Mouse (Mus musculus): ENCODE data around the gene Nsl1. TPM values are rescaled to one million over a fixed set of nuclear protein-coding genes. Genes with fewer than 3 reads are reported as not detected.

The Nsl1 gene
- polyA plus RNA-seq, 1 experiment from 2014 or later = 3.7 TPM

GRCm38 (mm10) chr1:191084951-191085559, 22.2 kb downstream of the Nsl1 start:
- no peaks in the 10 kb centered on the region for H3K9me3 ChIP-seq (ENCODE audit: control insufficient read depth, low read length)
- H3K9ac ChIP-seq (replicated peaks; ENCODE audit: low read depth, low read length) = no peak overlapping the region
- no peak overlapping the region for H3K4me2 ChIP-seq (ENCODE audit: low read depth, low read length)
- H3K27ac ChIP-seq (ENCODE audit: low read depth, low read length) = no peak overlapping the region
- no peaks in the 10 kb centered on the region for H3K36me3 ChIP-seq (ENCODE audit: control insufficient read depth, insufficient read depth, low read length)
- no peaks in the 10 kb centered on the region for H3K27me3 ChIP-seq (ENCODE audit: control insufficient read depth, insufficient read depth, low read length)
- no peaks in the 10 kb centered on the region for H3K4me1 ChIP-seq (ENCODE audit: control insufficient read depth, insufficient read depth, low read length)
- ATAC-seq (ENCODE audit: low read depth) = no peak
- 65% methylated on average over 5 of the region's 5 CpGs for WGBS
- H3K4me3 ChIP-seq (ENCODE audit: low read depth, low read length) = no peak overlapping the region

GRCm38 (mm10) chr1:191085597-191085996, 22.8 kb downstream of the Nsl1 start:
- Histone ChIP-seq H3K27ac (ENCODE audit: low read depth, low read length) (no peak overlapping the region), H3K27me3 (ENCODE audit: control insufficient read depth, insufficient read depth, low read length) (no peaks in the 10 kb centered on the region), H3K4me2 (ENCODE audit: low read depth, low read length) (no peak overlapping the region), H3K4me3 (ENCODE audit: low read depth, low read length) (no peak overlapping the region), H3K4me1 (ENCODE audit: control insufficient read depth, insufficient read depth, low read length) (no peaks in the 10 kb centered on the region), H3K9ac (replicated peaks; ENCODE audit: low read depth, low read length) (no peak overlapping the region), H3K36me3 (ENCODE audit: control insufficient read depth, insufficient read depth, low read length) (no peaks in the 10 kb centered on the region), H3K9me3 (ENCODE audit: control insufficient read depth, low read length) (no peaks in the 10 kb centered on the region)
- ATAC-seq (ENCODE audit: low read depth) = no peak
- WGBS = 74% methylated on average over 12 of the region's 12 CpGs

GRCm38 (mm10) chr1:191086304-191086878, 23.6 kb downstream of the Nsl1 start:
- no peak overlapping the region for H3K4me2 ChIP-seq (ENCODE audit: low read depth, low read length)
- no peaks in the 10 kb centered on the region for H3K9me3 ChIP-seq (ENCODE audit: control insufficient read depth, low read length)
- H3K27me3 ChIP-seq (ENCODE audit: control insufficient read depth, insufficient read depth, low read length) = no peaks in the 10 kb centered on the region
- H3K27ac ChIP-seq (ENCODE audit: low read depth, low read length) = no peak overlapping the region
- H3K4me1 ChIP-seq (ENCODE audit: control insufficient read depth, insufficient read depth, low read length) = no peaks in the 10 kb centered on the region
- H3K36me3 ChIP-seq (ENCODE audit: control insufficient read depth, insufficient read depth, low read length) = no peaks in the 10 kb centered on the region
- ATAC-seq (ENCODE audit: low read depth) = no peak
- H3K4me3 ChIP-seq (ENCODE audit: low read depth, low read length) = no peak overlapping the region
- H3K9ac ChIP-seq (replicated peaks; ENCODE audit: low read depth, low read length) = no peak overlapping the region
- 89% methylated on average over 7 of the region's 7 CpGs for WGBS

DNA sequence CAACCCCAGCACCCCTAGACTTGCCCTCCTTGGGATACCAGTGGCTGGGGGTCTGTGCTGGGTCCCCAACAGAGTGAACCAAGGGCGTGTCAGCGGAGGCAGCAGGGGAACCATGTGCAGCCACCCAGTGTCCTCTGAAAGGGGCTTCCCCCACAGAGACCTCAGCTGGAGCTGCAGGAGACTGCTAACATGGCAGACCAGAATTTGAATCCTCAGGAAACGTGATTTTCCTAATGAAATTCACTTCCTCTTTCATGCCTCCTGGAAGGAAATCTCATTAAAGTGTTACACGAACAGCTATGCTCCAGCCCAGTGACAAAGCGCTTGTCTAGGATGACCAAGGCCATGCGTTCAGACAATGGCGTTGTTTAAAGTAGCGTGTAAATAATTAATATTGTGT, 24.1 kb downstream of the Nsl1 start:
- Histone ChIP-seq H3K4me2 (ENCODE audit: low read depth, low read length) (no peak overlapping the region), H3K27ac (ENCODE audit: low read depth, low read length) (no peak overlapping the region), H3K9me3 (ENCODE audit: control insufficient read depth, low read length) (no peaks in the 10 kb centered on the region), H3K4me3 (ENCODE audit: low read depth, low read length) (no peak overlapping the region), H3K4me1 (ENCODE audit: control insufficient read depth, insufficient read depth, low read length) (no peaks in the 10 kb centered on the region), H3K36me3 (ENCODE audit: control insufficient read depth, insufficient read depth, low read length) (no peaks in the 10 kb centered on the region), H3K9ac (replicated peaks; ENCODE audit: low read depth, low read length) (no peak overlapping the region), H3K27me3 (ENCODE audit: control insufficient read depth, insufficient read depth, low read length) (no peaks in the 10 kb centered on the region)
- ATAC-seq (ENCODE audit: low read depth) = no peak
- WGBS = 82% methylated on average over 8 of the region's 8 CpGs

DNA sequence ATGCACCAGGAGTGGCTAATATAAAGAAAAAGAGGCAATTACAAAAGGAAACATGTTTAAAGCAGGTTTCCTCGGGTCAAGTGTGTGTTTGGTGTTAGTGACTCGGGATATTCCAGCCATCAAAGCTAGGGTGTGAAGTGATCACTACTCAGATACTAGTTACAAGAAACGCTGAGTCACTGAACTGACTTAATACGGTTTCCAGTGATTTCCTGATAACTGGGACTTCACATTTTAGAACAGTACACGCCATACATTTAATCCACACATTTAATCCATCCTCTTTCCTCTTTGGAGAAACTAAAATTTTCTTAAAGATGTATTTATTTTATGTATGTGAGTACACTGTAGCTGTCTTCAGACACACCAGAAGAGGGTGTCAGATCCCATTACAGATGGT, 25.1 kb downstream of the Nsl1 start:
- no peaks in the 10 kb centered on the region for H3K27me3 ChIP-seq (ENCODE audit: control insufficient read depth, insufficient read depth, low read length)
- H3K4me1 ChIP-seq (ENCODE audit: control insufficient read depth, insufficient read depth, low read length) = no peaks in the 10 kb centered on the region
- H3K36me3 ChIP-seq (ENCODE audit: control insufficient read depth, insufficient read depth, low read length) = no peaks in the 10 kb centered on the region
- no peak overlapping the region for H3K4me3 ChIP-seq (ENCODE audit: low read depth, low read length)
- H3K9me3 ChIP-seq (ENCODE audit: control insufficient read depth, low read length) = no peaks in the 10 kb centered on the region
- H3K27ac ChIP-seq (ENCODE audit: low read depth, low read length) = no peak overlapping the region
- WGBS = 90% methylated on average over 5 of the region's 5 CpGs
- H3K9ac ChIP-seq (replicated peaks; ENCODE audit: low read depth, low read length) = no peak overlapping the region
- H3K4me2 ChIP-seq (ENCODE audit: low read depth, low read length) = no peak overlapping the region
- no peak for ATAC-seq (ENCODE audit: low read depth)

DNA sequence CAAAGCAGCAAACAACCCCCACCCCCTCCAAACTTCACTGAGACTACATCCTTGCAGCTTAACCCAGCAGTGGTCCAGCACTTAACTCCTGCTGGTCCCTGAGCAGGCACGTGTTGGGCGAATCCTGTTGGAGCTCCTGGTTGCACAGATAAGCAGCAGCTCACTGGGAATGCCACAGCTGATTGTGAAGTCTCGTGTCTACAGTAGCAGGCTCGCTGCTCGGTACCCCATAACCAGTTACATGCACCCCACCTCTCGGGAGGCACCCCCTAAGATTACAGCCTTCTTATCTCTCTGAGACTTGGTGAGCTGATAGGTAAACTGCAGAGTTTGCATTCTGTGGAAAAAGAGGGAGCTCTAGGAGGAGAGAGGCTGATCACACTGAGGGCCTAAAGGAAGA, 26.5 kb downstream of the Nsl1 start:
- no peak overlapping the region for H3K4me2 ChIP-seq (ENCODE audit: low read depth, low read length)
- no peak for ATAC-seq (ENCODE audit: low read depth)
- H3K27ac ChIP-seq (ENCODE audit: low read depth, low read length) = no peak overlapping the region
- H3K4me1 ChIP-seq (ENCODE audit: control insufficient read depth, insufficient read depth, low read length) = no peaks in the 10 kb centered on the region
- 82% methylated on average over 6 of the region's 6 CpGs for WGBS
- H3K36me3 ChIP-seq (ENCODE audit: control insufficient read depth, insufficient read depth, low read length) = no peaks in the 10 kb centered on the region
- H3K9ac ChIP-seq (replicated peaks; ENCODE audit: low read depth, low read length) = no peak overlapping the region
- H3K27me3 ChIP-seq (ENCODE audit: control insufficient read depth, insufficient read depth, low read length) = no peaks in the 10 kb centered on the region
- no peak overlapping the region for H3K4me3 ChIP-seq (ENCODE audit: low read depth, low read length)
- no peaks in the 10 kb centered on the region for H3K9me3 ChIP-seq (ENCODE audit: control insufficient read depth, low read length)

DNA sequence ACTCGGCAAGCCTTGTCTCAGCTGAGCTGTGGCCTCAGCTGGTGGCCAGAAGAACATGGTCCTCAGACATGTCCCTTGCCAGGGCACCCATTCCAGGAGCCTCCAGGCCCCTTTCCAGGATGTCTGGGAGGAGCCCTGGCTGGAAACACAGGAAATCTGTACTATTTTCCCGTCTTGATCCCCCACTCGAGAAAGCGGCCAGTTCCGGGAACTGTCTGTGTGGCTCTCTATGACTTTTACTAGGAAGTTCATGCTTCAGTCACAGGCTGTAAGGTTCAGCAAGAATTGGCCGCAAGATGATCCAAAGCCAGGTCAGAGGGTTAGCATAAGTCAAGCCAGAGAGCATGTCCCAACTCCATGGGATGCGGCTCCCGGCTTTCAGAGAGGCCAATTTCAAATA, 29.2 kb downstream of the Nsl1 start:
- no peak overlapping the region for H3K9ac ChIP-seq (replicated peaks; ENCODE audit: low read depth, low read length)
- no peak overlapping the region for H3K4me2 ChIP-seq (ENCODE audit: low read depth, low read length)
- H3K4me1 ChIP-seq (ENCODE audit: control insufficient read depth, insufficient read depth, low read length) = no peaks in the 10 kb centered on the region
- H3K4me3 ChIP-seq (ENCODE audit: low read depth, low read length) = no peak overlapping the region
- no peaks in the 10 kb centered on the region for H3K9me3 ChIP-seq (ENCODE audit: control insufficient read depth, low read length)
- H3K36me3 ChIP-seq (ENCODE audit: control insufficient read depth, insufficient read depth, low read length) = no peaks in the 10 kb centered on the region
- no peak for ATAC-seq (ENCODE audit: low read depth)
- H3K27me3 ChIP-seq (ENCODE audit: control insufficient read depth, insufficient read depth, low read length) = no peaks in the 10 kb centered on the region
- no peak overlapping the region for H3K27ac ChIP-seq (ENCODE audit: low read depth, low read length)
- WGBS = 85% methylated on average over 8 of the region's 8 CpGs

DNA sequence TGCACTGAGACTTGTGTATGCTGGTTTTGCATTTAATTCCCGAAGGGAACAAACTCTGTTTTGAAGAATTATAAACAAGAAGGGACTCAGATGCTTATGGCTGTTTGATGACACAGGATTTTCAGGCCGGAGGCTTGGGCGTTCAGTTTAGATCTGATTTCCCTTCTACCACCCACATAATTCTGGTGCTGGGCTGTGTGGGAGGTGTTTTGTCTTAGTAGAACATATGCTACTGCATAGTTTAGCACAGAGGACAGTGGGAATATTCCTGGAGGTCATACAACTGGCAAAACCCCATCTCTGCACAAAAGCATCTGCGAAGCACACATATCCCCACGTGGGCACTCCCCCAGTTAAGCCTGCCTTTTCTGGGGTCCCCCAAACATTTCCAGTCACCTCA, 30.8 kb downstream of the Nsl1 start:
- Histone ChIP-seq H3K36me3 (ENCODE audit: control insufficient read depth, insufficient read depth, low read length) (no peaks in the 10 kb centered on the region), H3K9me3 (ENCODE audit: control insufficient read depth, low read length) (no peaks in the 10 kb centered on the region), H3K27ac (ENCODE audit: low read depth, low read length) (no peak overlapping the region), H3K4me3 (ENCODE audit: low read depth, low read length) (no peak overlapping the region), H3K9ac (replicated peaks; ENCODE audit: low read depth, low read length) (no peak overlapping the region), H3K4me1 (ENCODE audit: control insufficient read depth, insufficient read depth, low read length) (no peaks in the 10 kb centered on the region), H3K4me2 (ENCODE audit: low read depth, low read length) (no peak overlapping the region), H3K27me3 (ENCODE audit: control insufficient read depth, insufficient read depth, low read length) (no peaks in the 10 kb centered on the region)
- 73% methylated on average over 5 of the region's 5 CpGs for WGBS
- ATAC-seq (ENCODE audit: low read depth) = no peak

- WGBS = 79% methylated on average over 9 of the region's 9 CpGs
- no peak overlapping the region for H3K9ac ChIP-seq (replicated peaks; ENCODE audit: low read depth, low read length)
- H3K27me3 ChIP-seq (ENCODE audit: control insufficient read depth, insufficient read depth, low read length) = no peaks in the 10 kb centered on the region
- H3K27ac ChIP-seq (ENCODE audit: low read depth, low read length) = no peak overlapping the region
- H3K9me3 ChIP-seq (ENCODE audit: control insufficient read depth, low read length) = no peaks in the 10 kb centered on the region
- no peak overlapping the region for H3K4me3 ChIP-seq (ENCODE audit: low read depth, low read length)
- H3K4me1 ChIP-seq (ENCODE audit: control insufficient read depth, insufficient read depth, low read length) = no peaks in the 10 kb centered on the region
- H3K36me3 ChIP-seq (ENCODE audit: control insufficient read depth, insufficient read depth, low read length) = no peaks in the 10 kb centered on the region
- H3K4me2 ChIP-seq (ENCODE audit: low read depth, low read length) = no peak overlapping the region
- no peak for ATAC-seq (ENCODE audit: low read depth)
Measured at GRCm38 (mm10) chr1:191095019-191095418, 32.2 kb downstream of the Nsl1 start.
